Mouse (Mus musculus) cerebellum, adult 2 months (tissue): Measurements from ENCODE around the gene Arhgap31.
"Not testable (repeated sequence)": the region's sequence is repeated elsewhere in the genome, so short reads cannot be mapped to it uniquely, and the experiment has no call there.

Experiments
- CTCF ChIP-seq: fragments of 200-500 bp; IDR thresholded peaks from 2 replicates; pipeline ENCODE4 v1.5.1; 2011; ENCODE audit warnings: low read depth, mild to moderate bottlenecking, control low read depth, low read length, moderate library complexity, borderline replicate concordance; ENCODE audit not compliant: insufficient read depth
- POLR2A ChIP-seq: fragments of 200-500 bp; IDR thresholded peaks from 2 replicates; pipeline ENCODE4 v1.6.1; 2011; ENCODE audit warnings: low read length, control low read depth, borderline replicate concordance; ENCODE audit not compliant: insufficient read depth

GRCm38 (mm10) chr16:38677941-38678340, 35.1 kb downstream of the Arhgap31 start:
- not testable (repeated sequence) for TF ChIP-seq CTCF, POLR2A
